Mouse (Mus musculus): ENCODE results near the gene Cenpt. TPM values are rescaled to one million over a fixed set of nuclear protein-coding genes. Genes with fewer than 3 reads are reported as not detected.

The Cenpt gene
- 20.2 TPM for polyA plus RNA-seq (2017; shearing (Covaris generic))

DNA sequence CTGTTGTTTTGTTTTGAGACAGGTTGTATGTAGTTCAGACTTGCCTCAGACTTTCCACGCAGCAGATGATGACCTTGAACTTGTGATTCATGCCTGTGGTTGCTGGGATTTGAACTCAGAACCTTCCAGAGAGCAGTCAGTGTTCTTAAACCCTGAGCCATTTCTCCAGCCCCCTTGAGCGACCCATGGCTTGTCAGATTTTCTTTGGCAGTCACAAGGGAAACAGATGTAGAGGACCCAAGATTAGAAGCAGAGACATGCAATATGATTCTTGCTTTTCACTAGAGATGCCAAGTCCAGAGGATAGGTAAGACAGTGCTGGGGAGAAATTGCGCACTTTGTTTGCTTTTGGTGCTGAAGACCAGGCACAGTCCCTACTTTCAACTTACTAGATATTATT lies at the start of gene Cenpt:
Gene Cenpt (minus strand): TSS at position 101 of the 400 bp plus-strand sequence.

DNA sequence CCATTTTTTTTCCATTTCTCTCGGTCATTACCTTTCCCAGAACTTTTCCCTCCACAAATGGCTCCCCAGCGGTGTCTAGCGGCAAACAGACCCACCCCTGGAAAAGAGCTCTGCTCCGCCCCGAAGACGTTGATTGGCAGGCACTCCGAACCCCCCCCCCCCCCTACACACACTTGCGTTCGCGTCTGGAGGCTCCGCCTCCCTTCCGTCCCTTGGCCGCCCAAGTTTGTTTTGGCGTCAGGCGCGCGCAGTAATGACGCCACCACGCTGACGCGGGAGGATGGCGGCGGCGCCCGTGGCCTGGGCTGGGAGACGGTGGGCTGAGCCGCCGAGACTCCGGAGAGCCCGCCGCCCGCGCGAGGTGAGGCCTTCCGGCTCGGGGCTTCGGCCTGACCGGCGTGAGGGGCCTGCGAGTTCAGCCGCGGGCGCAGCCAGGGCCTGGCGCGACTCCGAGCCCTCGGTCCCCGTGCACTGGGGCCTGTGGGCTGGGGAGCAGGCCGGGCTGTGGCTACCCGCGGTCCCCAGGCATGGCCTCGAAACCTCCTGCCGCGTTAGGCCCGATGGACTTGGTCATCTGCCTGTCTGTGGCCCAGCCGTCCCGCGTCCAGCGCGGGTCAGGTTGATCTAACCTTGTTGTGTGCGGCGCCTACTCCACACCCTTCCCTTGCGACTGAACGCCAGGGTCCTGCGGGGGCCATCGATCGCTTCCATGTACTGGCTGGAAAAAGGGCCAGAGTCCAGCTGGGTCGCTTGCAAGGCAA lies 47.3 kb upstream of the Cenpt start, which contains the start of gene Pskh1:
Gene Pskh1 (plus strand): TSS at position 262 of the 761 bp plus-strand sequence.

GRCm38 (mm10) chr8:105893339-105893738 lies 40.3 kb upstream of the Cenpt start, which contains the start of gene Nrn1l:
Gene Nrn1l, plus strand, starts transcription at chr8:105893567.

DNA sequence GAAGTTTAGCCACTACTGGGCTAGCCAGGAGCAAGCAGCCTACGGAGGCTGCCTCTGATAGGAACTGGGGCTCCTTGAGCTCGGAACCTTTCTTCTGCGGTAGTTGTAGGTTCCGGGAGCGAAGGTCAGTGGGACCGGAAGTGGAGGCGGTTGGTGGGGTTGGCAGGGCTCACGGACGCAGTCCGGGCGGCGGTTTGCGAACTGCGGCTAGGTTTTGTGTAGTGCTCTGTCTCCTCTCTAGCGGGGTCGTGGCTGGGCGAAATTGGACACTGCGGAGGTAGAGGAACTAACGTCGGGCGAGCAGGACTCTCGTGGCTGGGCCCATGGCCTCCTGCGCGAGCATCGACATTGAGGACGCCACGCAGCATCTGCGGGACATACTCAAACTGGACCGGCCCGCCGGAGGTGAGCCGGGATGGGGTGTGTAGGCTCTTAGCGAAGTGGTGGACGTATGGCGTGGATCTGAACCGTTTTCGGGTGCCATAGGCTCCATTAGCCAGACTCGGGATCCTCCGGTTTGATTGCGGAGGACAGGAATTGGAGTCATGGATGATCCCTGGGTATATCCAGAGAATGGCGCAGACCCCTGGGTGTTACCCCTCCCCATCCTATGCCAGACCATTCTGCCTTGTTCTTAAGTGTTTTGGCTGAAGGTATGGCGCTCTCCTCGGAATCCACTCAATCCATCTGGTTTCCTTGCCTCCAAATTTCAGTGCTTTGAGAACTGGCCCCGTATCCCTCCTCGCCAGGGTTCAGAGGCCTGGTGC lies 27.9 kb upstream of the Cenpt start, which contains the start of gene Edc4:
Gene Edc4 (plus strand): TSS at position 128 of the 767 bp plus-strand sequence.

DNA sequence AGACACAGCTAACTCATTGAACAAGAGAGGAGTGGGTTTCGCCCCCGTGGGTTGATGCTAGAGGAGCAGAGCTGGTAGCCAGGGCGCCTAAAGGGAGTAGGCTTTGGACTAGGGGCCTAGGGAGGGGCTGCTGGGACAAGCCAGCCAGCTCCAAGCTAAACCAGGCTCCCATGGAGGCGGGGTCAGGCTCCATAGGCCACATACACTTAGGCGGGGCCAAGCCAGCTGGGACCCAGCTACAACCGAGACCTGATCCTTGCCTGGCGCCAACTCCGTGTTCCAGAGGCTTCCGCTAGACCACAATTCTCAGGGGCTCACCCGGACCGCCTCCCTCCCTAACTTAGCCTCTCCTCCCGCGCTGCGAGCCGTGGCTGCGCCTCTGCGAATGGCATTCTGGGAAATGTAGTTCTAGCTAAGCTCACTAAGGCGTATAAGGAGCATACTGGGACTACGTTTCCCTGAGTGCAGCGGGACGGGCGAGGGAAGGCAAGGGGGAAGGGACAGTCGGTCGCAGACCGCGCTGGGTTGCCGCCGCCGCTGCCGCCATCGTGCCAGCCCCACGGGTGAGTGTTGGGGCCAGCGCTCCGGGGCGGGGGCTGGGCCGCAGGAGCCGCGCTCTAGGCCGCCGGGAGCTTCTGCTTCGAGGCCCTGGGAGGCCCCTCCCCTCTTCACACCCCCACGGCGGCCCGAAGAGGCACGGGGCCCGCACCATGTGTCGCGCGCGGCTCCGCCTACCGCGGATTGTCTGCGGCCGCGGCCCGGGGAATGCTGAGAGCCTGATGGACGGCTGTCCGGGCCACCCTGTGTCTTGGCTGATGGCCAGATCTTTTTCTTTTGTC lies 7.3 kb upstream of the Cenpt start, which contains the start of gene Nutf2:
Gene Nutf2 (plus strand): TSS at position 438 of the 839 bp plus-strand sequence.

DNA sequence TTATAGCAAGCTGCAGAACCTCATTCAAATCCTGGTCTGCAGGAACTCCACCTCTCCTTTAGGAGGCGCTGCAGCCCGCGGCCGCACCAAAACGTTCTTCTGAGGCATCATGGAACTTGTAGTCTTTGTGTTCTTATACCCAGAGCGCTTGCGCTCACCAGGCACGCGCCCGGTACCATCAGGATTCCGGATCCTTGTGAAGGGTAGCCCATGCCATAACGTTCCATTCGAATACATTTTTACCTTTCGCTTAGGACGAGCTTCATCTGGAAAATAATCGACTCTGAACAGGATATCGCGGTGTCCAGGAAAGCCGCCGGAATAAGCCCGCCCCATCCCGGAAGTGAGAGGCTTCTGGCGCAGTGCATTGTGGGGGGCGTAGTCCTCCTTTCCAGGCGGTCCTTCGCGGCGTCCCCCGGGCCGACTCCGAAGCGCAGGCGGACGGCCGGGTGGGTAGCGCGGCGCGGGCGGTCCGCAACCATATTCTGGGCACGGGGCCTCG lies 1.7 kb upstream of the Cenpt start, which contains the start of gene Thap11:
Gene Thap11 (plus strand): TSS at position 418 of the 502 bp plus-strand sequence.

DNA sequence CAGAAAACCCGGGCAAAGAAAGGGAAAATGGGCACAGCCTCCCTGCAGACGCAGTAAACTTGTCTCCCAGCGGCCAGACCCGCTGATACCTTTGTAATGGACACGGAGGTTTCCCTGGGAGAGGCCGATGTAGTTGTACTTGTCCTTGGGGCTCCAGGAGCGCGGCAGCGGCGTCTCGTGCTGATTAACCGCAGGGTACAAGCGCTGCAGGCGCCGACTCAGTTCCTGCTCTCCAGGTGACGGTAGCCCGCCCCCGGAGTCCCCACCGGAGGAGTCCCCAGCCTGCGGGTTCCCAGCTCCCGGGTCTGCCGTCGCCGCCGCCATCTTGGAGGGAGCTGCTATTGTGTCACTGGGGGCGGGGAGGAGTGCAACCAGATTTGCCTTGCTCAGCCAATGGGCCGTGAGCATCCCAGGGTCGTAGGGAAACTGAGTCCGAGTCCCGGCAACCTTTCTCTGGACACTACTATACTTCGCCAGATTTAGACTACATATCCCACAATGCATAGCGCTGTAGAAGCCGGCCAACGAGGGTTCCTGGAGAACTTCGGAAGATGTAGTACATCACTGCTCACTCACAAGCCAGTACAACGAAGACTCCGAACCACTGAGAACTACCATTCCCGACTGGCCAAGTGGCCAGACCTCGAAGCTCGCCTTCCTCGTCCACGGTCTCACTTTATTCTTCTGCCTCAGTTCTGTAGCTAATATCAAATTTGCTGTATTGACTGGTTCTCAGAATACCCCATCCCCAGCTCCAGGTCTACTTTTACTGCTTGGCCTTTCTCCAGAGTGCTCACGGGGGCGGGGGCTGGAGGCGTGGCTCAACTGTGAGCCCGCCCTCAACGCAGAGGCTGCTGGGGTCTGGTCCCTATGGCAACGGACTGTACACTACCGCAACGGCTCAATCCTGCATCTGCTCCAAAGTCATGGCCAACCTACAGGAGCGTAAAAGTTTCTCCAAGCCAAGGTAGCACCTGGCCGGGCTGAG lies 25.9 kb downstream of the Cenpt start, which contains the start of the genes Ranbp10 and Tsnaxip1:
Gene Ranbp10 (minus strand): TSS at position 490 of the 988 bp plus-strand sequence.
Gene Tsnaxip1 (plus strand): TSS at position 871 of the 988 bp plus-strand sequence.

Other genes with a start within 250 kb of the Cenpt start
- gene Ripor1, start 248.0 kb downstream of the Cenpt start, polyA plus RNA-seq (2017; shearing (Covaris generic)) = 11.5 TPM
- 33.9 TPM for gene Ctcf, start 216.7 kb downstream of the Cenpt start, polyA plus RNA-seq (2017; shearing (Covaris generic))
- 0.72 TPM for gene Agrp, start 215.9 kb downstream of the Cenpt start, polyA plus RNA-seq (2017; shearing (Covaris generic))
- gene Carmil2, start 167.0 kb downstream of the Cenpt start, polyA plus RNA-seq (2017; shearing (Covaris generic)) = 12.1 TPM
- gene Acd, start 152.2 kb downstream of the Cenpt start, polyA plus RNA-seq (2017; shearing (Covaris generic)) = 95.6 TPM
- 10.6 TPM for gene Pard6a, start 152.1 kb downstream of the Cenpt start, polyA plus RNA-seq (2017; shearing (Covaris generic))
- gene 4933405L10Rik, start 145.6 kb downstream of the Cenpt start, polyA plus RNA-seq (2017; shearing (Covaris generic)) = not detected
- gene Enkd1, start 145.1 kb downstream of the Cenpt start, polyA plus RNA-seq (2017; shearing (Covaris generic)) = 3.4 TPM
- gene Gfod2, start 94.6 kb downstream of the Cenpt start, polyA plus RNA-seq (2017; shearing (Covaris generic)) = 5.5 TPM
- 34.6 TPM for gene Ranbp10, start 25.9 kb downstream of the Cenpt start, polyA plus RNA-seq (2017; shearing (Covaris generic))
- not detected for gene Tsnaxip1, start 25.5 kb downstream of the Cenpt start, polyA plus RNA-seq (2017; shearing (Covaris generic))
- gene Thap11, start 1.9 kb upstream of the Cenpt start, polyA plus RNA-seq (2017; shearing (Covaris generic)) = 7.6 TPM
- 17.9 TPM for gene Nutf2, start 7.3 kb upstream of the Cenpt start, polyA plus RNA-seq (2017; shearing (Covaris generic))
- 105 TPM for gene Edc4, start 27.6 kb upstream of the Cenpt start, polyA plus RNA-seq (2017; shearing (Covaris generic))
- gene Nrn1l, start 40.3 kb upstream of the Cenpt start, polyA plus RNA-seq (2017; shearing (Covaris generic)) = 2.1 TPM
- 28.0 TPM for gene Pskh1, start 47.2 kb upstream of the Cenpt start, polyA plus RNA-seq (2017; shearing (Covaris generic))
- 2.8 TPM for gene Ctrl, start 80.6 kb upstream of the Cenpt start, polyA plus RNA-seq (2017; shearing (Covaris generic))
- 552 TPM for gene Psmb10, start 85.2 kb upstream of the Cenpt start, polyA plus RNA-seq (2017; shearing (Covaris generic))
- gene Lcat, start 90.1 kb upstream of the Cenpt start, polyA plus RNA-seq (2017; shearing (Covaris generic)) = 0.55 TPM
- 7.0 TPM for gene Slc12a4, start 112.8 kb upstream of the Cenpt start, polyA plus RNA-seq (2017; shearing (Covaris generic))
- not detected for gene Dpep3, start 126.2 kb upstream of the Cenpt start, polyA plus RNA-seq (2017; shearing (Covaris generic))
- gene Dus2, start 138.1 kb upstream of the Cenpt start, polyA plus RNA-seq (2017; shearing (Covaris generic)) = 26.0 TPM
- gene Dpep2nb, start 152.7 kb upstream of the Cenpt start, polyA plus RNA-seq (2017; shearing (Covaris generic)) = not detected
- 6.7 TPM for gene Ddx28, start 158.6 kb upstream of the Cenpt start, polyA plus RNA-seq (2017; shearing (Covaris generic))
- gene Nfatc3, start 205.6 kb upstream of the Cenpt start, polyA plus RNA-seq (2017; shearing (Covaris generic)) = 36.8 TPM